Mouse (Mus musculus) thymus, adult 2 months (tissue): ENCODE results near the gene Synpo2.

Experiments used
- CTCF ChIP-seq: fragments of 200-500 bp; IDR thresholded peaks from 2 replicates; pipeline ENCODE4 v1.5.1; 2012; ENCODE audit warnings: mild to moderate bottlenecking, control low read depth, low read length, moderate library complexity, borderline replicate concordance; ENCODE audit not compliant: control insufficient read depth, poor library complexity, insufficient read depth; ENCODE audit errors: extremely low read depth
- POLR2A ChIP-seq: fragments of 200-500 bp; IDR thresholded peaks from 2 replicates; pipeline ENCODE4 v1.6.1; 2012; ENCODE audit warnings: mild to moderate bottlenecking, low read length, control low read depth, moderate library complexity; ENCODE audit not compliant: control insufficient read depth, poor library complexity, insufficient read depth; ENCODE audit errors: extremely low read depth

DNA sequence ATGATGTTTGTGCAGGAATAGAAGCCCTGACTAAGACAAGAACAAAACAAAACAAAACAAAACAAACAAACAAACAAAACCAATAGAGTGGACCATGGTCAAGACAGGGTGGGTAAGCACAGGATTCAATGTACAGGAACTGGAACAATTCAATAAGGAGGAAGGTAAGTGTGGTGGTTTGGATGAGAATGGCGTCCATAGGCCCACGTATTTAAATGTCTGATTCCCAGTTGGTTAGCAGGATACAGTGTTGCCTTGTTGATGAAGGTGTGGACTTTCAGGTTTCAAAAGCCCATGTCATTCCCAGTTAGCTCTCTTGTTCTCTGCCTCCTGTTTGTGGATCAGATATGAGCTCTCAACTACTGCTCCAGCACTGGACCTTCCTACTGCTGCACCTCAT is 140.8 kb downstream of the Synpo2 start:
- TF ChIP-seq CTCF = no peak
- TF ChIP-seq POLR2A = no peak
